Mouse (Mus musculus): Measurements from ENCODE around the gene Lztr1. TPM values are rescaled to one million over a fixed set of nuclear protein-coding genes. Genes with fewer than 3 reads are reported as not detected.
A peak's percentile ranks its signal among the peaks of the same experiment; 100 is the strongest.

Gene Lztr1
- polyA plus RNA-seq, 1 experiment from 2014 or later: 77.7 TPM

GRCm38 (mm10) chr16:17475326-17475725 is 33.2 kb upstream of the Lztr1 start:
- Histone ChIP-seq H3K27ac (replicated peaks; ENCODE audit: low read depth, low read length) (no peak overlapping the region), H3K4me2 (ENCODE audit: low read depth, low read length) (no peak overlapping the region), H3K9me3 (replicated peaks; ENCODE audit: control insufficient read depth, low read length) (no peaks in the 10 kb centered on the region), H3K36me3 (replicated peaks; ENCODE audit: control insufficient read depth, insufficient read depth, low read depth, low read length) (no peaks in the 10 kb centered on the region; the same call in 1 of the 2 replicates), H3K9ac (replicated peaks; ENCODE audit: low read length) (no peak overlapping the region), H3K4me1 (ENCODE audit: control insufficient read depth, insufficient read depth, low read length) (no peaks in the 10 kb centered on the region; the same call in 1 of the 2 replicates), H3K27me3 (ENCODE audit: control insufficient read depth, insufficient read depth, low read length) (no peaks in the 10 kb centered on the region), H3K4me3 (ENCODE audit: low read depth, low read length) (no peak overlapping the region)
- DNase-seq (ENCODE audit: low spot score) (no peak), ATAC-seq (replicated peaks; ENCODE audit: insufficient number of reproducible peaks, low FRiP score, low TSS enrichment, low read depth) (no peak)
- WGBS: 94% methylated on average over 4 of the region's 4 CpGs

GRCm38 (mm10) chr16:17478331-17478943 is 30.1 kb upstream of the Lztr1 start:
- H3K4me1 ChIP-seq (ENCODE audit: control insufficient read depth, insufficient read depth, low read length): no peaks in the 10 kb centered on the region
- no peak overlapping the region for H3K4me2 ChIP-seq (ENCODE audit: low read depth, low read length)
- 86% methylated on average over 4 of the region's 4 CpGs for WGBS
- no peaks in the 10 kb centered on the region for H3K27me3 ChIP-seq (ENCODE audit: control insufficient read depth, insufficient read depth, low read length)
- no peak overlapping the region for H3K4me3 ChIP-seq (ENCODE audit: low read depth, low read length)
- H3K9ac ChIP-seq (replicated peaks; ENCODE audit: low read length): no peak overlapping the region
- DNase-seq (ENCODE audit: low spot score) (no peak), ATAC-seq (replicated peaks; ENCODE audit: insufficient number of reproducible peaks, low FRiP score, low TSS enrichment, low read depth) (no peak)
- H3K36me3 ChIP-seq (replicated peaks; ENCODE audit: control insufficient read depth, insufficient read depth, low read depth, low read length): no peaks in the 10 kb centered on the region; the same call in none of the 2 replicates
- no peak overlapping the region for H3K27ac ChIP-seq (replicated peaks; ENCODE audit: low read depth, low read length)
- H3K9me3 ChIP-seq (replicated peaks; ENCODE audit: control insufficient read depth, low read length): no peaks in the 10 kb centered on the region

- ATAC-seq (replicated peaks; ENCODE audit: insufficient number of reproducible peaks, low FRiP score, low TSS enrichment, low read depth) (no peak), DNase-seq (ENCODE audit: low spot score) (no peak)
- H3K4me2 ChIP-seq (ENCODE audit: low read depth, low read length): no peak overlapping the region
- H3K4me1 ChIP-seq (ENCODE audit: control insufficient read depth, insufficient read depth, low read length): no peaks in the 10 kb centered on the region
- WGBS: 93% methylated on average over 2 of the region's 2 CpGs
- no peak overlapping the region for H3K9ac ChIP-seq (replicated peaks; ENCODE audit: low read length)
- H3K9me3 ChIP-seq (replicated peaks; ENCODE audit: control insufficient read depth, low read length): no peaks in the 10 kb centered on the region
- no peak overlapping the region for H3K4me3 ChIP-seq (ENCODE audit: low read depth, low read length)
- H3K27me3 ChIP-seq (ENCODE audit: control insufficient read depth, insufficient read depth, low read length): no peaks in the 10 kb centered on the region
- H3K36me3 ChIP-seq (replicated peaks; ENCODE audit: control insufficient read depth, insufficient read depth, low read depth, low read length): no peaks in the 10 kb centered on the region; the same call in none of the 2 replicates
- no peak overlapping the region for H3K27ac ChIP-seq (replicated peaks; ENCODE audit: low read depth, low read length)
These were observed 27.0 kb upstream of the Lztr1 start for GRCm38 (mm10) chr16:17481465-17481864.

GRCm38 (mm10) chr16:17486505-17486904 is 22.0 kb upstream of the Lztr1 start:
- no peak overlapping the region for H3K4me3 ChIP-seq (ENCODE audit: low read depth, low read length)
- no peaks in the 10 kb centered on the region for H3K9me3 ChIP-seq (replicated peaks; ENCODE audit: control insufficient read depth, low read length)
- no peak for ATAC-seq (replicated peaks; ENCODE audit: insufficient number of reproducible peaks, low FRiP score, low TSS enrichment, low read depth)
- H3K9ac ChIP-seq (replicated peaks; ENCODE audit: low read length): no peak overlapping the region
- WGBS: 75% methylated on average over 3 of the region's 3 CpGs
- H3K36me3 ChIP-seq (replicated peaks; ENCODE audit: control insufficient read depth, insufficient read depth, low read depth, low read length): no peaks in the 10 kb centered on the region; the same call in none of the 2 replicates
- peaks cover 3% of the 10 kb centered on the region; the same call in 1 of the 2 replicates for H3K4me1 ChIP-seq (ENCODE audit: control insufficient read depth, insufficient read depth, low read length)
- DNase-seq (ENCODE audit: low spot score): no peak
- no peak overlapping the region for H3K4me2 ChIP-seq (ENCODE audit: low read depth, low read length)
- peaks cover 3% of the 10 kb centered on the region for H3K27me3 ChIP-seq (ENCODE audit: control insufficient read depth, insufficient read depth, low read length)
- no peak overlapping the region for H3K27ac ChIP-seq (replicated peaks; ENCODE audit: low read depth, low read length)

GRCm38 (mm10) chr16:17488478-17489468 is 19.7 kb upstream of the Lztr1 start:
- H3K27ac ChIP-seq (replicated peaks; ENCODE audit: low read depth, low read length): no peak overlapping the region
- DNase-seq (ENCODE audit: low spot score): peak; percentile 43

GRCm38 (mm10) chr16:17489469-17490111 is 18.9 kb upstream of the Lztr1 start, which contains the start of gene Aifm3:
Gene Aifm3 (plus strand): TSS chr16:17489611.
- peaks cover 3% of the 10 kb centered on the region for H3K27me3 ChIP-seq (ENCODE audit: control insufficient read depth, insufficient read depth, low read length)
- peak; percentile 75 for ATAC-seq (replicated peaks; ENCODE audit: insufficient number of reproducible peaks, low FRiP score, low TSS enrichment, low read depth)
- H3K36me3 ChIP-seq (replicated peaks; ENCODE audit: control insufficient read depth, insufficient read depth, low read depth, low read length): no peaks in the 10 kb centered on the region; the same call in 1 of the 2 replicates
- peak within 1 kb of the TSS; percentile 57 for H3K9ac ChIP-seq (replicated peaks; ENCODE audit: low read length)
- under 1% methylated on average over 47 of the region's 47 CpGs for WGBS
- DNase-seq (ENCODE audit: low spot score): peak; percentile 39
- H3K4me2 ChIP-seq (ENCODE audit: low read depth, low read length): peak within 1 kb of the TSS; percentile 83
- H3K9me3 ChIP-seq (replicated peaks; ENCODE audit: control insufficient read depth, low read length): no peaks in the 10 kb centered on the region
- H3K4me1 ChIP-seq (ENCODE audit: control insufficient read depth, insufficient read depth, low read length): peaks cover 3% of the 10 kb centered on the region; the same call in 1 of the 2 replicates
- no peak within 1 kb of the TSS for H3K27ac ChIP-seq (replicated peaks; ENCODE audit: low read depth, low read length)
- H3K4me3 ChIP-seq (ENCODE audit: low read depth, low read length): peak within 1 kb of the TSS; percentile 40

More at GRCm38 (mm10) chr16:17488478-17489468, 19.7 kb upstream of the Lztr1 start:
- H3K4me1 ChIP-seq (ENCODE audit: control insufficient read depth, insufficient read depth, low read length): peaks cover 3% of the 10 kb centered on the region; the same call in 1 of the 2 replicates
- H3K36me3 ChIP-seq (replicated peaks; ENCODE audit: control insufficient read depth, insufficient read depth, low read depth, low read length): no peaks in the 10 kb centered on the region; the same call in none of the 2 replicates
- WGBS: 46% methylated on average over 14 of the region's 14 CpGs
- peak overlapping the region; percentile 40 for H3K4me3 ChIP-seq (ENCODE audit: low read depth, low read length)
- no peak overlapping the region for H3K9ac ChIP-seq (replicated peaks; ENCODE audit: low read length)
- H3K27me3 ChIP-seq (ENCODE audit: control insufficient read depth, insufficient read depth, low read length): peaks cover 3% of the 10 kb centered on the region
- H3K9me3 ChIP-seq (replicated peaks; ENCODE audit: control insufficient read depth, low read length): no peaks in the 10 kb centered on the region
- peak; percentile 1; the same call in 1 of the 2 replicates for ATAC-seq (replicated peaks; ENCODE audit: insufficient number of reproducible peaks, low FRiP score, low TSS enrichment, low read depth)
- peak overlapping the region; percentile 83 for H3K4me2 ChIP-seq (ENCODE audit: low read depth, low read length)

- no peak overlapping the region for H3K27ac ChIP-seq (replicated peaks; ENCODE audit: low read depth, low read length)
- H3K36me3 ChIP-seq (replicated peaks; ENCODE audit: control insufficient read depth, insufficient read depth, low read depth, low read length): no peaks in the 10 kb centered on the region
- 87% methylated on average over 5 of the region's 5 CpGs for WGBS
- no peak overlapping the region for H3K4me2 ChIP-seq (ENCODE audit: low read depth, low read length)
- no peak overlapping the region for H3K4me3 ChIP-seq (ENCODE audit: low read depth, low read length)
- no peak for ATAC-seq (replicated peaks; ENCODE audit: insufficient number of reproducible peaks, low FRiP score, low TSS enrichment, low read depth)
- no peaks in the 10 kb centered on the region for H3K9me3 ChIP-seq (replicated peaks; ENCODE audit: control insufficient read depth, low read length)
- peaks cover 3% of the 10 kb centered on the region; the same call in 1 of the 2 replicates for H3K4me1 ChIP-seq (ENCODE audit: control insufficient read depth, insufficient read depth, low read length)
- H3K9ac ChIP-seq (replicated peaks; ENCODE audit: low read length): no peak overlapping the region
- DNase-seq (ENCODE audit: low spot score): no peak
- H3K27me3 ChIP-seq (ENCODE audit: control insufficient read depth, insufficient read depth, low read length): peaks cover 3% of the 10 kb centered on the region
These were observed 17.3 kb upstream of the Lztr1 start for GRCm38 (mm10) chr16:17491154-17491553.

All from embryonic facial prominence, embryonic 11.5 days (tissue).